Mouse (Mus musculus) lung, embryonic 14.5 days (tissue): Measurements from ENCODE around the gene Kansl1. TPM values are rescaled to one million over a fixed set of nuclear protein-coding genes. Genes with fewer than 3 reads are reported as not detected.

ENCODE experiments used
- ATAC-seq: fragments of 200-750 bp; cut with Nextera tagmentation; 2 replicates; pipeline ENCODE4 v1.8.0; 2017; ENCODE audit warnings: mild to moderate bottlenecking, moderate TSS enrichment, moderate library complexity; ENCODE audit not compliant: insufficient read depth
- DNase-seq: peaks from one replicate; pipeline ENCODE4 v3.0.0-alpha.2; 2015
- H3K27ac ChIP-seq: fragments of 300-500 bp; sonication (generic); 2 replicates; pipeline ENCODE4 v1.5.1; 2014; ENCODE audit warnings: low read depth, mild to moderate bottlenecking, moderate library complexity
- H3K27me3 ChIP-seq: fragments of 300-500 bp; sonication (generic); 2 replicates; pipeline ENCODE4 v1.6.1; 2014; ENCODE audit warnings: low read length, control low read depth; ENCODE audit not compliant: insufficient read depth
- H3K36me3 ChIP-seq: fragments of 300-500 bp; sonication (generic); 2 replicates; pipeline ENCODE4 v1.6.1; 2014; ENCODE audit warnings: control low read depth; ENCODE audit not compliant: insufficient read depth
- H3K4me1 ChIP-seq: fragments of 300-500 bp; sonication (generic); 2 replicates; pipeline ENCODE4 v1.6.1; 2014; ENCODE audit warnings: antibody characterized with exemption, control low read depth; ENCODE audit not compliant: insufficient read depth
- H3K4me2 ChIP-seq: fragments of 300-500 bp; sonication (generic); 2 replicates; pipeline ENCODE4 v1.6.1; 2014; ENCODE audit warnings: mild to moderate bottlenecking
- H3K4me3 ChIP-seq: fragments of 300-500 bp; sonication (generic); 2 replicates; pipeline ENCODE4 v1.5.1; 2014; ENCODE audit warnings: low read depth, low read length
- H3K9ac ChIP-seq: fragments of 300-500 bp; sonication (generic); 2 replicates; pipeline ENCODE4 v1.6.1; 2014
- H3K9me3 ChIP-seq: fragments of 300-500 bp; sonication (generic); 2 replicates; pipeline ENCODE4 v1.6.1; 2016; ENCODE audit warnings: low read depth, low read length, control low read depth
- CTCF ChIP-seq: IDR thresholded peaks from 2 replicates; pipeline ENCODE4 v1.5.1; 2016; ENCODE audit warnings: antibody characterized with exemption, low read depth
- WGBS: fragments of 180-500 bp; shearing (Covaris S2); extraction: QIAGEN DNeasy Blood & Tissue Kit; methylation state at CpG from one replicate; pipeline ENCODE4 v1.1.7; 2014; 5-methylcytosine and 5-hydroxymethylcytosine counted together
- polyA plus RNA-seq: library from polyadenylated mRNA; unstranded; fragments of >200 nt; fragmentation: Nextera tagmentation; extraction: Ambion mirVana; gene quantifications from 2 replicates; pipeline ENCODE4 v1.2.1, GENCODE M21; 2014

Gene Kansl1
- polyA plus RNA-seq, 1 experiment from 2014 or later = 28.1 TPM

GRCm38 (mm10) chr11:104469371-104469835 lies 742 bp upstream of the Kansl1 start:
- DNase-seq (peak; percentile 95), ATAC-seq (peak; percentile 100)
- 2% methylated on average over 19 of the region's 19 CpGs for WGBS
- Histone ChIP-seq H3K4me3 (peak overlapping the region; percentile 96), H3K27ac (peak overlapping the region; percentile 72; the same call in 1 of the 2 replicates), H3K4me2 (peak overlapping the region; percentile 70), H3K27me3 (no peaks in the 10 kb centered on the region), H3K36me3 (0 out of 2 replicates have a peak, but pooled peaks cover 7% of the 10 kb centered on the region), H3K4me1 (peaks cover 4% of the 10 kb centered on the region; the same call in 1 of the 2 replicates), H3K9me3 (no peaks in the 10 kb centered on the region), H3K9ac (peak overlapping the region; percentile 97)
- TF ChIP-seq CTCF = no peak

- H3K27ac ChIP-seq = no peak overlapping the region
- no peaks in the 10 kb centered on the region for H3K9me3 ChIP-seq
- DNase-seq (no peak), ATAC-seq (no peak)
- H3K4me3 ChIP-seq = no peak overlapping the region
- peak overlapping the region; percentile 37; the same call in 1 of the 2 replicates for H3K4me2 ChIP-seq
- H3K36me3 ChIP-seq = peaks cover 21% of the 10 kb centered on the region; the same call in 1 of the 2 replicates
- WGBS = 78% methylated on average over 5 of the region's 5 CpGs
- peaks cover 4% of the 10 kb centered on the region; the same call in 1 of the 2 replicates for H3K4me1 ChIP-seq
- no peaks in the 10 kb centered on the region for H3K27me3 ChIP-seq
- no peak overlapping the region for H3K9ac ChIP-seq
- TF ChIP-seq CTCF = no peak
Observed at GRCm38 (mm10) chr11:104467698-104468097, 963 bp downstream of the Kansl1 start.

- H3K36me3 ChIP-seq = peaks cover 28% of the 10 kb centered on the region
- H3K4me1 ChIP-seq = no peaks in the 10 kb centered on the region
- no peak overlapping the region for H3K4me3 ChIP-seq
- no peaks in the 10 kb centered on the region for H3K27me3 ChIP-seq
- DNase-seq (peak; percentile 90), ATAC-seq (no peak)
- H3K4me2 ChIP-seq = no peak overlapping the region
- H3K9me3 ChIP-seq = no peaks in the 10 kb centered on the region
- H3K9ac ChIP-seq = no peak overlapping the region
- peak; percentile 78 for TF ChIP-seq CTCF
- H3K27ac ChIP-seq = no peak overlapping the region
Observed at GRCm38 (mm10) chr11:104461551-104461950, 7.1 kb downstream of the Kansl1 start.

- no peak overlapping the region for H3K4me2 ChIP-seq
- no peaks in the 10 kb centered on the region for H3K4me1 ChIP-seq
- H3K4me3 ChIP-seq = no peak overlapping the region
- H3K9ac ChIP-seq = no peak overlapping the region
- 92% methylated on average over 2 of the region's 2 CpGs for WGBS
- no peaks in the 10 kb centered on the region for H3K27me3 ChIP-seq
- no peak overlapping the region for H3K27ac ChIP-seq
- ATAC-seq (no peak), DNase-seq (no peak)
- peaks cover 25% of the 10 kb centered on the region for H3K36me3 ChIP-seq
- no peak for TF ChIP-seq CTCF
- no peaks in the 10 kb centered on the region for H3K9me3 ChIP-seq
Observed at GRCm38 (mm10) chr11:104459671-104460070, 9.0 kb downstream of the Kansl1 start.

GRCm38 (mm10) chr11:104458507-104458906 lies 10.2 kb downstream of the Kansl1 start:
- H3K9ac ChIP-seq = no peak overlapping the region
- DNase-seq (no peak), ATAC-seq (no peak)
- no peaks in the 10 kb centered on the region for H3K27me3 ChIP-seq
- no peak overlapping the region for H3K4me2 ChIP-seq
- H3K4me3 ChIP-seq = no peak overlapping the region
- no peaks in the 10 kb centered on the region for H3K4me1 ChIP-seq
- no peaks in the 10 kb centered on the region for H3K9me3 ChIP-seq
- 65% methylated on average over 2 of the region's 2 CpGs for whole genome bisulfite sequencing
- TF ChIP-seq CTCF = no peak
- peaks cover 15% of the 10 kb centered on the region for H3K36me3 ChIP-seq
- H3K27ac ChIP-seq = no peak overlapping the region

GRCm38 (mm10) chr11:104452709-104453108 lies 16.0 kb downstream of the Kansl1 start:
- WGBS = 97% methylated on average over 1 of the region's 1 CpGs
- no peak for TF ChIP-seq CTCF

GRCm38 (mm10) chr11:104451239-104451638 lies 17.4 kb downstream of the Kansl1 start:
- Histone ChIP-seq H3K36me3 (no peaks in the 10 kb centered on the region), H3K4me1 (no peaks in the 10 kb centered on the region), H3K4me2 (no peak overlapping the region), H3K27me3 (no peaks in the 10 kb centered on the region), H3K9ac (no peak overlapping the region), H3K27ac (no peak overlapping the region), H3K9me3 (no peaks in the 10 kb centered on the region), H3K4me3 (no peak overlapping the region)
- 94% methylated on average over 1 of the region's 1 CpGs for WGBS
- DNase-seq (no peak), ATAC-seq (no peak)
- TF ChIP-seq CTCF = no peak

More at GRCm38 (mm10) chr11:104452709-104453108, 16.0 kb downstream of the Kansl1 start:
- no peak for ATAC-seq
- no peaks in the 10 kb centered on the region for H3K36me3 ChIP-seq
- H3K4me2 ChIP-seq = no peak overlapping the region
- H3K4me1 ChIP-seq = no peaks in the 10 kb centered on the region
- H3K27ac ChIP-seq = no peak overlapping the region
- no peak overlapping the region for H3K9ac ChIP-seq
- no peaks in the 10 kb centered on the region for H3K27me3 ChIP-seq
- DNase-seq = no peak
- H3K9me3 ChIP-seq = no peaks in the 10 kb centered on the region
- H3K4me3 ChIP-seq = no peak overlapping the region
